Mouse (Mus musculus): ENCODE results near the gene Fam78a.

DNA sequence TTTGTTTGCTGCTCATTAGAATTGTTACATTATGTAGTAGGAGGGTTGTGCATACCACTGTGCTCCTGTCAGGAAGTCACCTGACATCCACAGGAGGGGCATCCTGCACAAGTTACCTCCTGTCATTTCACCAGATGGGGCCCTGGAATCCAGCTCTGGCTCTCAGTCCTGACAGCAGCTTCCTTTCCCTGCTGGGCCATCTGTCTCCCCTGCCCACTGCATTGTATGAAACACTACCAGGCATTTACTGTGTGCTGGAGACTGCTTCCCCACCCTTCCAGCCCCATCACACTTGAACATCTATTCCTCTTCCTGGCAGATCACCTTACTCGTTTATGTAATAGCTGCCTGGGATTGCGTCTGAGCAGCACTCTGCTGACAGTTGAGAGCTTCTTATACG, 55.0 kb downstream of the Fam78a start:
- TF ChIP-seq CTCF (IDR thresholded peaks at IDR 0.05; ENCODE audit: low read depth) (no peak), EP300 (IDR thresholded peaks at IDR 0.05; ENCODE audit: low read depth) (no peak)

Data from liver, embryonic 14.5 days (tissue).